Mouse (Mus musculus) brain, embryonic 14.5 days (tissue): ENCODE results near the gene Ppara.

Experiments
- CTCF ChIP-seq: fragments of 200-500 bp; IDR thresholded peaks from 2 replicates; pipeline ENCODE4 v1.5.1; 2012; ENCODE audit warnings: inconsistent platforms, mild to moderate bottlenecking, moderate library complexity, borderline replicate concordance; ENCODE audit not compliant: insufficient read depth, insufficient read length; ENCODE audit errors: extremely low read depth
- POLR2A ChIP-seq: fragments of 200-500 bp; IDR thresholded peaks from 2 replicates; pipeline ENCODE4 v1.6.1; 2012; ENCODE audit warnings: mild to moderate bottlenecking, inconsistent platforms, borderline replicate concordance; ENCODE audit not compliant: poor library complexity, insufficient read depth, insufficient read length, severe bottlenecking; ENCODE audit errors: extremely low read depth

DNA sequence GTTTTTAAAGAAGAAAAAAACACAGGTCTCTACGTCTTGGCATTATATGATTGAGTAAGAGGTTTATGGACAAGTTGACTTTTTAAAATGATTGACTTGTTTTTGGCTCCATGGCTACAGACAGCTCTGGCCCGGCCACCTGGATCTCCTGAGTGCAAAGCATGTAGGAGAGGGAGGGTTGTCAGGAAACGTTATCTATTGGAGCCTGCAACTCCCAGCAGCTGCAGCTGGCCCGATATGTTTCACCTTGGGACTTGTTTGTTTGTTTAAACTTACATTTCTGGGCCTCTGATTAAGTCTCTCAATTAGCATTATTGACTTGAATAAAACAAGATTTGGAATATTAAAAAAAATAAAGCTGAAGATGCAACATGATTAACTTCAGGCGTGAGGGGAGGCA is 91.9 kb downstream of the Ppara start:
- TF ChIP-seq CTCF (no peak), POLR2A (no peak)
